Mouse (Mus musculus): ENCODE data around the gene Sstr3. TPM values are rescaled to one million over a fixed set of nuclear protein-coding genes. Genes with fewer than 3 reads are reported as not detected.

Gene Sstr3
- not detected in 2 replicates for polyA plus RNA-seq (2012; ENCODE audit: low replicate concordance)

DNA sequence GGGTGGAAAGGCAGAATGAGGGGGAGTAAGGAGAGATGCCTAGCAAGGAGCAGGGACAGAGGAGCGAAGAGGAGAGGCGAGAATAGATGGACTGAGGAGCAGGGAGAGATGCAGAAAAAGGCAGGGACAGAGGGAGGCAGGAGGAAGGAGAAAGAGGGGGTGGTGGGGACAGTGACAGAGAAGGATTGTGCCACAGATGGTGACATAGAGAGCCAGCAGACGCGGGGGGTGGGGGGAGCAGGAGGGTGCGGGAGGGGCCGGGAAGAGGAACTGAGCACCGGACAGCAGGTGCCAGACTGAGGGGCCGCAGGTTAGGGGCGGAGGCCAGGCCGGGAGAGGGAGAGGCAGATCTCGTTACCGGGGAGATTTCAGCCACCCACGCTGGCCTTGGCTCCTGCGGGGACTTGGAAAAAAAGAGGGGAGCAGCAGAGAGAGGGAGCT is at the start of gene Sstr3:
Gene Sstr3, minus strand, starts transcription at position 125 of the 441 bp plus-strand sequence.

DNA sequence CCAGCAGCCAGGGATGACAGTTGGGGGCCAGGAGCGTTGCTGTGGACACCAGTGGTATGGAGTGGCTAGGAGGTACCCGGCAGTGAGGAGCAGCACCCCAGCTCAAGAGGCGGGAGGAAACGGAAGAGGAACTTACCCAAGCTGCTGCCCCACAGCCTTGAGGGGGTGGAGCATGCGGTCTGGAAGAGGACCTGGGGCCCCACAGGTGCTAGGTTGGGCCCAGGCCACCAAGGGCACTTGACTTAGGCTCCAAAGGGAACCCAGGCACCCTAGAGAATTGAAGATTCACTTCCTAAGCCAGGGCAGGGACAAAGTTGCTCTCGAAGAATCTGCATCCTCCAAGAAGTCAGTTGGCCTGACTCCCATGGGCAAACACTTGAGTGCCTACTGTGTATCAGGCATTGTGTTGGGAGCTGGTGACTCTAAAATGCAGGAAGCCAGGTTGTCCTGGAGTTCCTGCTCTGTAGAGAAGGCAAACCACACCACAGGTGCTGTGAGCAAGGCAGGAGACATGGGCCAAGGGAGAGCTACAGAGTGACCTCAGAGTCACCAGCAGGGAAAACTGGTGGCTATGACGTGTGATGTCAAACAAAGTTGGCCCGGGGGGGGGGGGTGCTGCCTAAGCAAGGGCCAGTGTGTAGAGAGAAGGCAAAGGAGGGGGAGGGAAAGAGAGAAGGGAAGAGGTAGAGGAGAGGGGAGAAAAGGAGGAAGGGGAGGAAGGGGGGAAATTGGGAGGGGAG is 28.3 kb upstream of the Sstr3 start, which contains the start of gene Rac2:
Gene Rac2, minus strand, starts transcription at position 126 of the 740 bp plus-strand sequence.

DNA sequence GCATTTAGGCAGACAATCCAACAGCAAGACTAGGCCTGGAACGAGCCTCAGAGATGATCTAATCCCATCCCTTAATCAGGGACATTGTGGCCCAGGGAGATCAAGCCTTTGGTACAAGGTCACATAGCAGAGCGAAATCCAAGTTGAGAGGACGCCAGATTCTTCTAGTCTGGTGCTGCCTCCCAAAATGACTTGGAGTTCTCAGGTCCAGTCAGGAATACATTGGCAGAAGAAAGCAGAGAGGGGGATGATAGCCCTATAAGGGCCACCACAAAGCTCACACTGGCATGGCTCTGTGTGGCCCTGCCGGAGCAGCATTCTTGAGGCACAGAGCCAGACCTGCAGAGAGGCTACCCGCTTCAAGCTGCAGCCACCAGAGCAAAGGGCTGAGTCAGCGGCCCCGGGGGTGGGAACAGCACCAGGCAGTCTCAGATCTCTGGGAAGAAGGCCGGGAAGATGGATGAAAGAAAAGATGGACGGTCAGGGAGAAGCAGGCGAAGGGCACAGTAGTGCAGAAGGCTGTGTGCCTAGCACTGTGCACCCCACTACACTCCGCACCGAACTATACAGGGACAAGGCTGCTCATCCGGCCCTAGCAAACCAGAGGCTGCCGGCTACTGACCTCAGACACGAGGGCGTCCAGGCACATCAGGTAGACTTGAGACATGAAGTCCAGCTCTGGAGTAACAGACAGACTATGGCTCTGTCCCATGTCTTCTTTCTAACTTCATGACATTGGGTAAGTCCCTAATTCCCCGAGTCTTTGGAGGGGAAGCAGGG is 13.6 kb downstream of the Sstr3 start, which contains the start of gene C1qtnf6:
Gene C1qtnf6, minus strand, starts transcription at position 746 of the 780 bp plus-strand sequence.

DNA sequence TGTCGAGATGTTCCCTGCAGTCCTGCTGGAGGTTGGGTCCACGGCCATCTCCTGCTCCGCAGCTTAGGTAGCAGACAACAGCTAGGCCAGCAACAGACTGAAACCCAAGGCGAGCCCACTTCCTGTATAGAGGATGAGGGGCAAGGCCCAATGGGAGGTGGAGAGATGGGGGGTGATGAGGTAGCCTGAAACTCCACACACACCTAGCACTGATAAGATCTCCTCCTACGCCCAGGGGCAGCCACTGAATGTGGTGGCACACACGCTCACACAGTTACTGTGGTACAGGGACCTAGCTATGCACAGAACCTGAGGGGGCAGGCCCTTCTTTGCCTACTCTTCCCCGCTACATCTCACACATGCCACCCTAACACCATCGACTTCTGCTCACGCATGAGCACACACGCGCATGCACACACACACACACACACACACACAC is 49.5 kb downstream of the Sstr3 start, which contains the start of gene Il2rb:
Gene Il2rb, minus strand, starts transcription at position 304 of the 439 bp plus-strand sequence.

Other genes starting within 250 kb of the Sstr3 start
- 14.7 and 20.1 TPM in 2 replicates for gene Csf2rb2, start 239.0 kb downstream of the Sstr3 start, polyA plus RNA-seq (2012; ENCODE audit: low replicate concordance)
- 26.4 and 33.1 TPM in 2 replicates for gene Csf2rb, start 218.9 kb downstream of the Sstr3 start, polyA plus RNA-seq (2012; ENCODE audit: low replicate concordance)
- not detected in 2 replicates for gene Tex33, start 148.8 kb downstream of the Sstr3 start, polyA plus RNA-seq (2012; ENCODE audit: low replicate concordance)
- gene Tst, start 138.8 kb downstream of the Sstr3 start, polyA plus RNA-seq (2012; ENCODE audit: low replicate concordance): 7.0 and 16.7 TPM in 2 replicates
- gene Mpst, start 138.3 kb downstream of the Sstr3 start, polyA plus RNA-seq (2012; ENCODE audit: low replicate concordance): 126 and 374 TPM in 2 replicates
- gene Kctd17, start 116.1 kb downstream of the Sstr3 start, polyA plus RNA-seq (2012; ENCODE audit: low replicate concordance): 71.1 and 80.6 TPM in 2 replicates
- gene Tmprss6, start 76.1 kb downstream of the Sstr3 start, polyA plus RNA-seq (2012; ENCODE audit: low replicate concordance): 0.07 TPM in 1 of 2 replicates, not detected in the other
- 14.9 and 21.2 TPM in 2 replicates for gene Il2rb, start 49.4 kb downstream of the Sstr3 start, polyA plus RNA-seq (2012; ENCODE audit: low replicate concordance)
- gene C1qtnf6, start 13.3 kb downstream of the Sstr3 start, polyA plus RNA-seq (2012; ENCODE audit: low replicate concordance): 0.86 and 2.7 TPM in 2 replicates
- 69.9 and 406 TPM in 2 replicates for gene Rac2, start 28.1 kb upstream of the Sstr3 start, polyA plus RNA-seq (2012; ENCODE audit: low replicate concordance)
- gene Cyth4, start 52.4 kb upstream of the Sstr3 start, polyA plus RNA-seq (2012; ENCODE audit: low replicate concordance): 15.9 and 22.1 TPM in 2 replicates
- 0.48 TPM in 1 of 2 replicates, not detected in the other for gene Elfn2, start 174.1 kb upstream of the Sstr3 start, polyA plus RNA-seq (2012; ENCODE audit: low replicate concordance)
- gene Mfng, start 228.8 kb upstream of the Sstr3 start, polyA plus RNA-seq (2012; ENCODE audit: low replicate concordance): 20.2 and 32.5 TPM in 2 replicates